Mouse (Mus musculus) megakaryocyte, embryonic 14.5 days (primary cell): ENCODE measurements around the gene Tenm3.

Experiments used
- FLI1 ChIP-seq: IDR thresholded peaks from 2 replicates; pipeline ENCODE4 v1.6.1; 2012; ENCODE audit warnings: low read length, inconsistent platforms, mixed read lengths
- GATA1 ChIP-seq: IDR thresholded peaks from 3 replicates; pipeline ENCODE4 v1.6.1; 2012; ENCODE audit warnings: mixed read lengths, low read length, inconsistent platforms, borderline replicate concordance

DNA sequence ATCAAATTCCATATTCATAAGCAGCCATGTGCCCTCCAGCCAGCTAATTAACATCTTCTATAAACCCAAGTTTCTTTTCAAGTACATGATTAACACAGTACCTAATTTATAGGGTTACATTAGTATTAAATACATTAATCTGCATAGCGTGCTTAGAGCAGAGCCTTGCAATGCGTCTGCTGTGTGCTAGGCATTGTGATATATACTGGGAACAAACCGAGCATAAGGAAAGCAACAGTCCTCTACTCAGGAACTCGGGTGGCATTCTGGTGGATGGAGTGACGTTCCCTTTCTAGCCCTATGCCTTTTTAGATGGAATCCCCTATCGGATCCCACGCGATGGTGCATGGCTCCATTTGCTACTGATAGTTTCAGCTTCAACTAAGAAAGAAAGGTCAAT lies 321.7 kb downstream of the Tenm3 start:
- TF ChIP-seq GATA1 = no peak
- TF ChIP-seq FLI1 = no peak
